Mouse (Mus musculus): ENCODE results near the gene Dennd1a. TPM values are rescaled to one million over a fixed set of nuclear protein-coding genes. Genes with fewer than 3 reads are reported as not detected.

The Dennd1a gene
- polyA plus RNA-seq (2014; fragmentation: Nextera tagmentation; extraction: Ambion mirVana): 12.2 and 13.7 TPM in 2 replicates

DNA sequence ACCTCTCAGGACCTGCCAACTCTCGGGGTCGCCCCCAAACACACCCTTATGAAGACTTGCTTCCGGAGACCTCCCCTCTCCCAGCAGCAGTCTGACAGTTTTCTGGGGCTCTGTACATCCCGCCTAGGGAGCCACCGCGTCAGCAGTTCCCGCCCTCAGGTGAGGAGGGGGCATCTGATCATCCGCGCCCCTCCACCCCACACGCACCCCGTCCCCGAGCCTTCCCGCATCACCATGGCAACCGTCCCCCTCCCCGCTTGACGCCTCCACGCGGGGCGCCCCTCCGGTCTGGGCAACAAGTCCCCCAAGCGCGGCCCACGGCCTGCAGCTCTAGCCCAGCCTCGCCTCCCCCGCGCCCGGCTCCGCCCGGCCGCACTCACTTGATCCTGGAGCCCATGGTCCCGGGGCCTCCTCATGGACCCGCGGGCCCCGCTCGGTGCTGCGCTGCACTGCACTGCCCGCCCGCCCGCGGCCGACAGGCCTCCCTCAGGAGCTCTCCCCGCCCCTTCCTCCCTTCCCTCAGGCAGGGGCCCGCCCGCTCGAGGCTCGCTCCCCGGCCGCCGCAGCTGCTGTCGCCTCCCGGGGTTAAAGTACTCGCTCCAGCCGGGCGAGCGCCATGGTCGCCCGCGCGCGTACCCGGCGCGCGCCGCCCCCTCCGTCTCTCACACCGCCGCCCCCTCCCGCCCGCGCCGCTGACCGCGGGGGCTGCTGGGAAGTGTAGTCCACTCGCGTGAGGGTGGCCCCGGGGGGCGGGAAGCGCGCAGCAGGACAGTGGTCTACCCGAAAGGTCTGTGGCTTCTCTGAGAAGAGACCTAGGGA lies at the start of gene Dennd1a:
Gene Dennd1a, minus strand, starts transcription at position 658 of the 819 bp plus-strand sequence.
- ATAC-seq (ENCODE audit: insufficient number of reproducible peaks, insufficient read depth, low FRiP score, low read depth): peak; percentile 97
- Histone ChIP-seq H3K36me3 (ENCODE audit: control insufficient read depth, insufficient read depth, low read length) (no peaks in the 10 kb centered on the region), H3K27ac (ENCODE audit: low read length) (peak within 1 kb of the TSS; percentile 87), H3K9ac (replicated peaks; ENCODE audit: low read depth, low read length) (peak within 1 kb of the TSS; percentile 66), H3K9me3 (ENCODE audit: control insufficient read depth, low read depth, low read length) (no peaks in the 10 kb centered on the region), H3K27me3 (ENCODE audit: control insufficient read depth, insufficient read depth, low read length) (no peaks in the 10 kb centered on the region), H3K4me2 (replicated peaks; ENCODE audit: low read depth, low read length) (peak within 1 kb of the TSS; percentile 76), H3K4me3 (ENCODE audit: low read depth, low read length) (peak within 1 kb of the TSS; percentile 78), H3K4me1 (ENCODE audit: control insufficient read depth, insufficient read depth, low read length) (no peaks in the 10 kb centered on the region)
- 2% methylated on average over 77 of the region's 81 CpGs for WGBS

DNA sequence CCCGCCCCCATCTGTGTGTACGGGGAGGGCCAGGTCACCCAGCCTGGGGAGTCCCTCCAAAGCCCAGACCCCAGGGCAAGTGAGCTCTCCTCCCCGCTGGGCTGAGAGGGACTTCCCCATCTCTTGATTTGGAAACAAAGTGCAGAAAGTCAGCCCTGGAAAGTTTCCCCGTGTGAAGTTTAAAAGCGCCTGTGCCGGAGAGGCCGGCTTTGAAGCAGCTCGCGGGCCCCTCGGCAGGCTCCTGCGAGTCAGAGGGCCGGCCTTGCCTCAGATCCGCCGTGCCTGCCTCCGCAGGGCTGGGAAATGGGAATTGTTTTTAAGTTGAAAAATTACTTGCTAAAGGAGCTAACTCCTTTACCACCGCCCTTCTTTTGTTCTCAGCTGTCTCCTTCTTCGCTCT lies 49.4 kb upstream of the Dennd1a start:
- H3K36me3 ChIP-seq (ENCODE audit: control insufficient read depth, insufficient read depth, low read length): no peaks in the 10 kb centered on the region
- ATAC-seq (ENCODE audit: insufficient number of reproducible peaks, insufficient read depth, low FRiP score, low read depth): no peak
- no peak overlapping the region for H3K4me2 ChIP-seq (replicated peaks; ENCODE audit: low read depth, low read length)
- H3K4me1 ChIP-seq (ENCODE audit: control insufficient read depth, insufficient read depth, low read length): peaks cover 8% of the 10 kb centered on the region
- H3K27me3 ChIP-seq (ENCODE audit: control insufficient read depth, insufficient read depth, low read length): peaks cover 66% of the 10 kb centered on the region
- WGBS: 2% methylated on average over 17 of the region's 17 CpGs
- no peak overlapping the region for H3K9ac ChIP-seq (replicated peaks; ENCODE audit: low read depth, low read length)
- no peak overlapping the region for H3K27ac ChIP-seq (ENCODE audit: low read length)
- H3K9me3 ChIP-seq (ENCODE audit: control insufficient read depth, low read depth, low read length): no peaks in the 10 kb centered on the region
- no peak overlapping the region for H3K4me3 ChIP-seq (ENCODE audit: low read depth, low read length)

DNA sequence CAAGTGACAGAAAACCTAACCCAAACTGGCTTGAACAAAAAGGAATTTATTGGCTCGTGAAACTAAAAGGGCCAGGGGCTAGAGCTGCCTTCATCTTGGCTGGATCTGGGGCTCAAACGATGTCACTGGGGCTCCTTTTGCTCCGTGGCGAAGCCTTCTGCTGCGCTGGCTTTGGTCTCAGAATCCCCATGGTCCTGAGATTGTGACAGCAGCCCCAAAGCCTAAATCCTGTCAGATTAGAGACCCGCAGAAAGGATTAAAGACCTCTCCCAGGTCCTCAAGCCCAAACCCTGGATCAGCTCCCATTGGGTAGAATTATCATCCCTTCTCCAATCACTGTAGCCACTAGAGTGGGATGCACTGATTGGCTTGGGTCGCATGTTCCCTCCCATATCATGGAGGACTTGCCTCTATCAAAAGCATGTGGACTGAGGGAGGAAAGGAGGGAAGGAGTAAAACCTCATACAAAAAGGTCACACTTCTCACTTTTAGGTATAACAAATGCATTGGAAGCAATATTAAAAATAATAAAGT lies 46.5 kb upstream of the Dennd1a start:
- peaks cover 43% of the 10 kb centered on the region for H3K27me3 ChIP-seq (ENCODE audit: control insufficient read depth, insufficient read depth, low read length)
- H3K9ac ChIP-seq (replicated peaks; ENCODE audit: low read depth, low read length): no peak overlapping the region
- no peak overlapping the region for H3K4me2 ChIP-seq (replicated peaks; ENCODE audit: low read depth, low read length)
- H3K4me3 ChIP-seq (ENCODE audit: low read depth, low read length): no peak overlapping the region
- WGBS: 42% methylated on average over 7 of the region's 7 CpGs
- ATAC-seq (ENCODE audit: insufficient number of reproducible peaks, insufficient read depth, low FRiP score, low read depth): no peak
- no peaks in the 10 kb centered on the region for H3K9me3 ChIP-seq (ENCODE audit: control insufficient read depth, low read depth, low read length)
- peaks cover 4% of the 10 kb centered on the region for H3K4me1 ChIP-seq (ENCODE audit: control insufficient read depth, insufficient read depth, low read length)
- H3K36me3 ChIP-seq (ENCODE audit: control insufficient read depth, insufficient read depth, low read length): no peaks in the 10 kb centered on the region
- no peak overlapping the region for H3K27ac ChIP-seq (ENCODE audit: low read length)

DNA sequence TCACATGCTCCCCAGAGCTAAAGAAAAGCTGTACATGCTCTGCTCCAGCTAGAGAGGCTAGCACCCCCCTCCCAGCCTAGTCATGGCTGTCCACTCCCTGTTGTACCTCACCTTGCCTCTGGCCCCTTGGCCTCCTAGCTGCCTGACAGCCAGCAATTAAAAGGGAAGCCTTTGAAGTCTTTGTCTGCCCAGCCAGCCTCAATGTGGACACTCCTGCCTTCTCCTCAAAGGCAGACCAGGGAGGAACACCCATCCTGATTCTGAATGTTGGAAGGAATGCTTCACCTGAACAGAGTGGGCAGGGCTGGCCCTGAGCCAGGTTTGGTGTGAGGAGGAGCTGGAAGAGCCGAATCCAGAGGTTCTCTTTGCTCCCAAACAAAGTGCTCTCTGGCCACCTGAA lies 39.5 kb upstream of the Dennd1a start:
- Histone ChIP-seq H3K4me3 (ENCODE audit: low read depth, low read length) (no peak overlapping the region), H3K9ac (replicated peaks; ENCODE audit: low read depth, low read length) (no peak overlapping the region), H3K4me1 (ENCODE audit: control insufficient read depth, insufficient read depth, low read length) (no peaks in the 10 kb centered on the region), H3K27me3 (ENCODE audit: control insufficient read depth, insufficient read depth, low read length) (no peaks in the 10 kb centered on the region), H3K36me3 (ENCODE audit: control insufficient read depth, insufficient read depth, low read length) (no peaks in the 10 kb centered on the region), H3K9me3 (ENCODE audit: control insufficient read depth, low read depth, low read length) (no peaks in the 10 kb centered on the region), H3K27ac (ENCODE audit: low read length) (no peak overlapping the region), H3K4me2 (replicated peaks; ENCODE audit: low read depth, low read length) (no peak overlapping the region)
- WGBS: 56% methylated on average over 1 of the region's 1 CpGs
- ATAC-seq (ENCODE audit: insufficient number of reproducible peaks, insufficient read depth, low FRiP score, low read depth): no peak

DNA sequence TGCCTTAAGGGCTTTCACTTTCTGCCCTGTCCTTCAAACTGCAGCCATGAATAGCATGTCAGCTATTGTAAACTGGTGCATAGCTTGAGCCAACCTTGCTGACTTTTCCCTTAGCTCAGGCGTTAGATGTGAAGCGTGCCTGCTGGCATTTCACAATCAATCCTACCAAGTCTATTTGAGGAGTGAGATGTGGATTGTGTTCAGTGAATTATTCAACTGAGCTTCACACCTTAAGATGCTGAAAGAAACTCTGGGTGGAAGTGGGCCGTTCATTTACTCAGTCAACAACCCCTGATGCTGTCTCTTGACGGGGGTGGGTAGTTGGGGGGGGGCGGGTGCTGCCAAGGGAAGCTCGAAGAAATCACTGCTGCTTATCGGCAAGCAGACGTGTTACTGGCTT lies 36.2 kb upstream of the Dennd1a start:
- Histone ChIP-seq H3K4me2 (replicated peaks; ENCODE audit: low read depth, low read length) (no peak overlapping the region), H3K4me3 (ENCODE audit: low read depth, low read length) (no peak overlapping the region), H3K9ac (replicated peaks; ENCODE audit: low read depth, low read length) (no peak overlapping the region), H3K9me3 (ENCODE audit: control insufficient read depth, low read depth, low read length) (no peaks in the 10 kb centered on the region), H3K36me3 (ENCODE audit: control insufficient read depth, insufficient read depth, low read length) (no peaks in the 10 kb centered on the region), H3K27me3 (ENCODE audit: control insufficient read depth, insufficient read depth, low read length) (no peaks in the 10 kb centered on the region), H3K4me1 (ENCODE audit: control insufficient read depth, insufficient read depth, low read length) (no peaks in the 10 kb centered on the region), H3K27ac (ENCODE audit: low read length) (no peak overlapping the region)
- WGBS: 45% methylated on average over 8 of the region's 8 CpGs
- no peak for ATAC-seq (ENCODE audit: insufficient number of reproducible peaks, insufficient read depth, low FRiP score, low read depth)

DNA sequence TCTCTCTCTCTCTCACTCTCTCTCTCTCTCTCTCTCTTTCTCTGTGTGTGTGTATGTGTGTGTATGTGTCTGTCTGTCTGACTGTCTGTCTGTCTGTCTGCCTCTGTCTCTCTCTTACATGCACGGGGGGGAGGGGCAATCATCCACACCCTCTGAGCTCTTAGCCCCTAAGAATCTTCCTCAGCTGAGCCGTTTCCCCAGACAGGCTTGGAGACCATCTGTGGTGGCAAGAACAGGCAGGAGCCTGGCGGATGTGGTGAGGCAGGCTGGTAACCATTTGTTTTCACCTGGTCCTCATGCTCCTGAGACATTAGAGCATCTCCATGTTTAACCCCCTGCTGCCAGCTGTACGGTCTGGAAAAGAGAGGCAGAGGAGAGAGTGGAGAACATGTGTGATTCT lies 33.7 kb upstream of the Dennd1a start:
- Histone ChIP-seq H3K4me1 (ENCODE audit: control insufficient read depth, insufficient read depth, low read length) (no peaks in the 10 kb centered on the region), H3K4me2 (replicated peaks; ENCODE audit: low read depth, low read length) (no peak overlapping the region), H3K9me3 (ENCODE audit: control insufficient read depth, low read depth, low read length) (no peaks in the 10 kb centered on the region), H3K27ac (ENCODE audit: low read length) (no peak overlapping the region), H3K9ac (replicated peaks; ENCODE audit: low read depth, low read length) (no peak overlapping the region), H3K27me3 (ENCODE audit: control insufficient read depth, insufficient read depth, low read length) (0 out of 2 replicates have a peak, but pooled peaks cover 3% of the 10 kb centered on the region), H3K36me3 (ENCODE audit: control insufficient read depth, insufficient read depth, low read length) (no peaks in the 10 kb centered on the region), H3K4me3 (ENCODE audit: low read depth, low read length) (no peak overlapping the region)
- ATAC-seq (ENCODE audit: insufficient number of reproducible peaks, insufficient read depth, low FRiP score, low read depth): no peak
- WGBS: 42% methylated on average over 4 of the region's 4 CpGs

GRCm38 (mm10) chr2:38319086-38319485 lies 31.9 kb upstream of the Dennd1a start:
- WGBS: 85% methylated on average over 11 of the region's 11 CpGs
- no peak overlapping the region for H3K27ac ChIP-seq (ENCODE audit: low read length)
- H3K4me2 ChIP-seq (replicated peaks; ENCODE audit: low read depth, low read length): no peak overlapping the region
- 0 out of 2 replicates have a peak, but pooled peaks cover 3% of the 10 kb centered on the region for H3K27me3 ChIP-seq (ENCODE audit: control insufficient read depth, insufficient read depth, low read length)
- no peak overlapping the region for H3K4me3 ChIP-seq (ENCODE audit: low read depth, low read length)
- no peak for ATAC-seq (ENCODE audit: insufficient number of reproducible peaks, insufficient read depth, low FRiP score, low read depth)
- no peaks in the 10 kb centered on the region for H3K9me3 ChIP-seq (ENCODE audit: control insufficient read depth, low read depth, low read length)
- no peak overlapping the region for H3K9ac ChIP-seq (replicated peaks; ENCODE audit: low read depth, low read length)
- H3K36me3 ChIP-seq (ENCODE audit: control insufficient read depth, insufficient read depth, low read length): no peaks in the 10 kb centered on the region
- H3K4me1 ChIP-seq (ENCODE audit: control insufficient read depth, insufficient read depth, low read length): no peaks in the 10 kb centered on the region

GRCm38 (mm10) chr2:38313399-38313798 lies 26.2 kb upstream of the Dennd1a start:
- WGBS: 46% methylated on average over 3 of the region's 3 CpGs

More at GRCm38 (mm10) chr2:38313399-38313798, 26.2 kb upstream of the Dennd1a start:
- Histone ChIP-seq H3K27ac (ENCODE audit: low read length) (no peak overlapping the region), H3K4me2 (replicated peaks; ENCODE audit: low read depth, low read length) (no peak overlapping the region), H3K27me3 (ENCODE audit: control insufficient read depth, insufficient read depth, low read length) (0 out of 2 replicates have a peak, but pooled peaks cover 3% of the 10 kb centered on the region), H3K9me3 (ENCODE audit: control insufficient read depth, low read depth, low read length) (no peaks in the 10 kb centered on the region), H3K9ac (replicated peaks; ENCODE audit: low read depth, low read length) (no peak overlapping the region), H3K36me3 (ENCODE audit: control insufficient read depth, insufficient read depth, low read length) (no peaks in the 10 kb centered on the region), H3K4me1 (ENCODE audit: control insufficient read depth, insufficient read depth, low read length) (no peaks in the 10 kb centered on the region), H3K4me3 (ENCODE audit: low read depth, low read length) (no peak overlapping the region)
- ATAC-seq (ENCODE audit: insufficient number of reproducible peaks, insufficient read depth, low FRiP score, low read depth): no peak

Measured in stomach, embryonic 14.5 days (tissue).